Mouse (Mus musculus): ENCODE data around the gene Cep152.

- TF ChIP-seq CTCF (IDR thresholded peaks at IDR 0.05; ENCODE audit: control insufficient read depth, insufficient read depth, insufficient replicate concordance, low read depth, low read length) (no peak), POLR2A (IDR thresholded peaks at IDR 0.05; ENCODE audit: control insufficient read depth, low read depth, low read length) (no peak)
Observed at GRCm38 (mm10) chr2:125515291-125516057, 109.4 kb downstream of the Cep152 start.
